Mouse (Mus musculus) ES-E14 (cell line): ENCODE measurements around the gene Nlgn3. TPM values are rescaled to one million over a fixed set of nuclear protein-coding genes. Genes with fewer than 3 reads are reported as not detected.

Experiments used
- DNase-seq: peaks from one replicate; pipeline ENCODE4 v3.0.0-alpha.2; 2013; ENCODE audit warnings: low read depth, low spot score
- H3K27ac ChIP-seq: 2 replicates; pipeline ENCODE4 v1.5.1; 2012; ENCODE audit warnings: low read depth, mild to moderate bottlenecking, low read length, moderate library complexity, mixed read lengths; ENCODE audit not compliant: poor library complexity, insufficient read depth, severe bottlenecking
- H3K36me3 ChIP-seq: 2 replicates; pipeline ENCODE4 v1.6.1; 2012; ENCODE audit warnings: mild to moderate bottlenecking, low read length, moderate library complexity, mixed read lengths; ENCODE audit not compliant: control insufficient read depth, poor library complexity, insufficient read depth, severe bottlenecking
- H3K4me1 ChIP-seq, 2 experiments: fragments of 150-350 bp in 1 of 2; sonication (generic) in 1 of 2; 2 replicates each; pipeline ENCODE4 v1.6.1; 2012; ENCODE audit warnings: low read length in 2 of 2, mild to moderate bottlenecking in 1 of 2, mixed read lengths in 1 of 2; ENCODE audit not compliant: control insufficient read depth in 2 of 2, insufficient read depth in 2 of 2, poor library complexity in 1 of 2
- H3K4me3 ChIP-seq, 2 experiments: fragments of 150-350 bp in 1 of 2; sonication (generic) in 1 of 2; 2 replicates each; pipeline ENCODE4 v1.5.1; 2012; ENCODE audit warnings: low read length in 2 of 2, low read depth in 1 of 2, mild to moderate bottlenecking in 1 of 2, mixed read lengths in 1 of 2; ENCODE audit not compliant: insufficient read depth in 1 of 2, poor library complexity in 1 of 2, severe bottlenecking in 1 of 2
- H3K9ac ChIP-seq: 2 replicates; pipeline ENCODE4 v1.6.1; 2012; ENCODE audit warnings: low read depth, mild to moderate bottlenecking, low read length, mixed read lengths; ENCODE audit not compliant: poor library complexity, insufficient read depth, severe bottlenecking
- H3K9me3 ChIP-seq: fragments of 150-350 bp; sonication (generic); 2 replicates; pipeline ENCODE4 v1.6.1; 2012; ENCODE audit warnings: low read depth, mild to moderate bottlenecking, low read length; ENCODE audit not compliant: control insufficient read depth, insufficient read depth
- CHD2 ChIP-seq: IDR thresholded peaks from 2 replicates; pipeline ENCODE4 v1.6.1; 2014; ENCODE audit warnings: mild to moderate bottlenecking, low read depth, low read length, inconsistent platforms
- HCFC1 ChIP-seq: IDR thresholded peaks from 2 replicates; pipeline ENCODE4 v1.6.1; 2012; ENCODE audit warnings: low read length, inconsistent platforms, borderline replicate concordance; ENCODE audit not compliant: insufficient read depth
- MAFK ChIP-seq: IDR thresholded peaks from 2 replicates; pipeline ENCODE4 v1.6.1; 2014; ENCODE audit warnings: mild to moderate bottlenecking, low read depth, low read length, inconsistent platforms; ENCODE audit not compliant: insufficient read depth
- ZC3H11A ChIP-seq: IDR thresholded peaks from 2 replicates; pipeline ENCODE4 v1.6.1; 2012; ENCODE audit warnings: low read depth, mild to moderate bottlenecking, inconsistent platforms, low read length, borderline replicate concordance
- ZNF384 ChIP-seq: IDR thresholded peaks from 2 replicates; pipeline ENCODE4 v1.6.1; 2012; ENCODE audit warnings: low read depth, low read length, inconsistent platforms
- in situ Hi-C, 2 experiments: fragments of 600-800 bp; cut with MboI; formaldehyde crosslinking; loops; one replicate each; pipeline ENCODE4 v1.15.1; 2025; ENCODE audit warnings: low sequenced_read_pairs in 2 of 2, inconsistent platforms in 1 of 2; ENCODE audit not compliant: unreplicated experiment in 2 of 2
- total RNA-seq: library from RNA; depleted of rRNA; stranded (reverse); fragments of 300-350 nt; gene quantifications from 2 replicates; pipeline ENCODE4 v1.2.3, GENCODE M21; 2012

Gene Nlgn3
- total RNA-seq, 1 experiment = 0.13 TPM

GRCm38 (mm10) chrX:101268755-101269124, 30.2 kb upstream of the Nlgn3 start, which contains the start of gene Gm20489:
Gene Gm20489 (minus strand): TSS chrX:101269023.
- no peak within 1 kb of the TSS for H3K9ac ChIP-seq
- no peak within 1 kb of the TSS for H3K4me3 ChIP-seq
- peaks cover 0 to 5% of the 10 kb centered on the region in 2 experiments; a peak in 2 of 4 replicates for H3K4me1 ChIP-seq
- TF ChIP-seq ZNF384 (no peak), MAFK (no peak), HCFC1 (no peak), ZC3H11A (no peak), CHD2 (no peak)
- no peaks in the 10 kb centered on the region for H3K36me3 ChIP-seq
- no peaks in the 10 kb centered on the region for H3K9me3 ChIP-seq
- DNase-seq = no peak
- peak within 1 kb of the TSS; percentile 36; the same call in 1 of the 2 replicates for H3K27ac ChIP-seq
- in situ Hi-C loops = no loop called here

DNA sequence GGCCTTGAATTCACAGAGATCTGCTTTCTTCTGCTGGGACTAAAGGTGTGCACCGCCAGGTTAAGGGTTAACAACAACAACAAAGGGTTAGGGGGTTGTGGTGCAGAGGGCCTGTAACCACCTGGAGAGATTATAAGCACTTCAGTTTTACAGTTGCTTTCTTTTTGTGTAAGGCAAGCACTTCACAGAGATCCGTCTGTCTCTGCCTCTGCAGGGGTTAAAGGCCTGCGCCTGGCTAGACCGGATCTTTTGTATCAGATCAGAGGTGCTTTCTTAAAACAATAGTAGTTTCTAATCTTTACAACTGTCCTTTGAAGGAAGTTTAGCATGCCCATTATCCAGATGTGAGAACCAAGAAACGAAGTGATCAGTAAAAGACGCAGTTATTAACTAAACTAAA, 25.6 kb upstream of the Nlgn3 start:
- Histone ChIP-seq H3K9ac (peak overlapping the region; percentile 74), H3K4me3 (peak overlapping the region; percentile 83 to 88), H3K27ac (peak overlapping the region; percentile 90), H3K4me1 (0 out of 4 replicates have a peak, but pooled peaks cover 0 to 2% of the 10 kb centered on the region in 2 experiments), H3K36me3 (peaks cover 5% of the 10 kb centered on the region), H3K9me3 (no peaks in the 10 kb centered on the region)
- TF ChIP-seq CHD2 = no peak
- no peak for TF ChIP-seq ZC3H11A
- no peak for TF ChIP-seq ZNF384
- no peak for TF ChIP-seq HCFC1
- no peak for TF ChIP-seq MAFK
- no peak for DNase-seq
- in situ Hi-C loops = no loop called here

DNA sequence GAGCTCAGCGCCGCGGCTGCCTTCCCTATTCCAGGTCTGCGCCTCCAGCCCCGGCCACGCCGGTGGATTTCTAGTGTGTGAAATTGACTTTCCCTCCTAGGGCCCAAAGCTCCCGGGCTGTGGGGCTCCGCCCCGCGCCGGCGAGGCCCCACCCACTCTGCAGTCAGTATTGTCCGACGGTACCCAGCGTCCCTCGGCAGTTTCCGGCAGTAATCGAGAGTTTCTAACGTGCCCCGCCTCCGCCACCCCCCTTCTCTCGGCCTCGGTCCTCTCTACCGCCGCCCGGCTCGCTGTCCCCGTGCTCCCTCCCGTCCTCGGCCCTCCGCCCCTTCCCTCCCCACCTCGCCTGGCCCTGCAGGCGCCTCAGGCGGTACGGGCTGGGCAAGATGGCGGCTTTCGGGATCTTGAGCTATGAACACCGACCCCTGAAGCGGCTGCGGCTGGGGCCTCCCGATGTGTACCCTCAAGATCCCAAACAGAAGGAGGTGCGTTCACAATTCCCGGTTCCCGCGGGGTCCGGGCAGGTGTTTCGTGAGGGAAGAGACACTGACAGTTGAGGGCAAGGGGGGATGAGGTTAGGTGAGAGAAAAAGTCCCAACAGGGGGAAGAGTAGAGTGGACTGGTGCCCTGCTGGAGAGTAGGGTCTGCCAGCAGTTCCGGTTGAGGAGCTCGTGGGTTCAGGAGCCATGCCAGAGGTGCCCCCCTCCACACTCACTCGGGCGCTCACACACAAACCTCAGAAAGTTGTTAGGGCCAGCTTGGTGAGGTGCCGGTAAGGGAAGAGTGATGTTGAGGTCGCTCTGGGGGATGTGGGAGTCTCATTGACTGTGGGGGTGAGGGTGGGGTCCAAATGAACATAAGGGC, 24.9 kb upstream of the Nlgn3 start, which contains the start of gene Med12:
Gene Med12, plus strand, starts transcription at position 156 of the 864 bp plus-strand sequence.
- H3K4me1 ChIP-seq = 0 out of 4 replicates have a peak, but pooled peaks cover 0 to 2% of the 10 kb centered on the region in 2 experiments
- H3K9ac ChIP-seq = peak within 1 kb of the TSS; percentile 88
- in situ Hi-C loops = no loop called here
- peaks cover 5% of the 10 kb centered on the region for H3K36me3 ChIP-seq
- no peaks in the 10 kb centered on the region for H3K9me3 ChIP-seq
- no peak for TF ChIP-seq MAFK
- TF ChIP-seq HCFC1 = no peak
- TF ChIP-seq ZNF384 = no peak
- TF ChIP-seq CHD2 = no peak
- no peak for TF ChIP-seq ZC3H11A
- peak within 1 kb of the TSS; percentile 90 for H3K27ac ChIP-seq
- no peak for DNase-seq
- peak within 1 kb of the TSS; percentile 83 to 88 for H3K4me3 ChIP-seq

DNA sequence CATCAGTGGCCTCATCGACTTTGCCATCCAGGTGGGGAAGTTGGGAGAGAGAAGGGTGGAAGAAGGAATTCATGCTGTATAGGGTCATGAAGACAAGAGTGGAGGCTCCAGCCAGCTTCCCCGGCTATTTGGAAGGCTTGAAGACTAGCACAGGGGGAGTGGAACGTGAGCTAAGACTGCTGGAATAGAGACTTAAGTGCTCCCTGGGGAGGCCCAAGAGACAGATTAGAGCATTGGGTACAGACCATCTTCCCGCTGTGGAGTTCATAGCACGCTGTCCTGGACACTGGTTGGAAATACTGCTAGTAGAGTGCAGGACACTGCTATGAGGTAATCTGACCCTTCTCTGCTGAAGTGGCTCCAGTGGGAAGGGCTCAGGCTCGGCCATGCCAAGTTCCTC, 16.2 kb upstream of the Nlgn3 start:
- Histone ChIP-seq H3K27ac (no peak overlapping the region), H3K4me1 (no peaks in the 10 kb centered on the region), H3K9me3 (no peaks in the 10 kb centered on the region), H3K4me3 (no peak overlapping the region), H3K9ac (no peak overlapping the region), H3K36me3 (peaks cover 32% of the 10 kb centered on the region)
- DNase-seq = no peak
- in situ Hi-C loops = no loop called here
- TF ChIP-seq MAFK (no peak), HCFC1 (no peak), CHD2 (no peak), ZNF384 (no peak), ZC3H11A (no peak)
